Mouse (Mus musculus): ENCODE measurements around the gene Tlx3. TPM values are rescaled to one million over a fixed set of nuclear protein-coding genes. Genes with fewer than 3 reads are reported as not detected.
A peak's percentile ranks its signal among the peaks of the same experiment; 100 is the strongest.

Gene Tlx3
- 0.28 TPM in 1 of 2 replicates, not detected in the other for polyA plus RNA-seq (2016; fragmentation: Nextera tagmentation; extraction: Ambion mirVana)

DNA sequence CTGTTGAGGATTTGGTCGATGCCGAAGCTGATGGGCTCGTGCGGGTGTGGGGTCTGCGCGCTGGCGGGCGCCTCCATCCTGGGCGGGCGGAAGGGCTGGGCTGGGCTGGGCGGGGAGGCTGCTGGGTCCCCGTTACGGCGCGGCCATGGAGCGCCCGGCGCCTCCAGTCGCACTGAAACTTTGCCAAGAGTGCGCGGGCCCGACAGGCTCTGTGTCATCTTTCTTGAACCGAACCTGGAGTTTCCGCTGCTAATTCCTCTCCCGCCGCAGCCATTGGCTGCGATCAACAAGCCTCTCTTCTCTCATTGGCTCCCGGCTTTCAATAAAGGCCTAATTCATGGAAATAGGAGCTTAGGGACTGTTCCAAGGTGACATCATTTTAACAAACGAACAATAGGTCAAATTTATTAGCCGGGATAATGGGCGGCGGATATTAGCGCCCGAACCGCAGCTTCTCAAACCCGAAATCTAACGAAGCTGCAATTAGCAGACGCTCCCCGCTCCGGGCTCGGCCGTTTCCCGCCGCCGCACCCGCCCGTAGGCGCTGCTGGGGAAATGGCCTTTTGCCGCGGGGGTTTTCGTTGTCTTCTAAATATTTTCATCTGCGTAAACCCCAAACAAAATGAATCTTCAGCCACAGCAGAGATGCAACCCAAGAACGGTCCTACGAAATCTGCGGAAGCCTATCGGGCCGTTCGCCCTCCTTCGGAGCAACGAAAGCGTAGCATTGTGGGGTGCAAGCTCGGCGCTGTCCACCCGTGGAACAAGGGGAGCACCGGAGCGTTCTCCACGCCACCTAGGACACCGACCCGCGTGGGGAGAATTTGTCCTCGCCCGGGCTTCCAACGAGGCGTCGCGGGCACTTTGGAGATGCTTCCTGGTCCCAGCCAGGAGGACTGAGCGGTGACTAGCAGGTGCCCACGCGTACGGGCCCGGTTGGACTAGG is at the start of gene Tlx3:
Tlx3 (minus strand) TSS at position 207 of the 946 bp plus-strand sequence.
- under 1% methylated on average over 81 of the region's 81 CpGs for WGBS
- peaks cover 100% of the 10 kb centered on the region for H3K27me3 ChIP-seq (ENCODE audit: insufficient read depth, poor library complexity, severe bottlenecking)
- H3K4me3 ChIP-seq, result peak within 1 kb of the TSS; percentile 50
- no peaks in the 10 kb centered on the region for H3K36me3 ChIP-seq
- peaks cover 25% of the 10 kb centered on the region for H3K4me1 ChIP-seq
- H3K9me3 ChIP-seq, result no peaks in the 10 kb centered on the region
- H3K27ac ChIP-seq, result no peak within 1 kb of the TSS
- DNase-seq (ENCODE audit: low spot score), result no peak

DNA sequence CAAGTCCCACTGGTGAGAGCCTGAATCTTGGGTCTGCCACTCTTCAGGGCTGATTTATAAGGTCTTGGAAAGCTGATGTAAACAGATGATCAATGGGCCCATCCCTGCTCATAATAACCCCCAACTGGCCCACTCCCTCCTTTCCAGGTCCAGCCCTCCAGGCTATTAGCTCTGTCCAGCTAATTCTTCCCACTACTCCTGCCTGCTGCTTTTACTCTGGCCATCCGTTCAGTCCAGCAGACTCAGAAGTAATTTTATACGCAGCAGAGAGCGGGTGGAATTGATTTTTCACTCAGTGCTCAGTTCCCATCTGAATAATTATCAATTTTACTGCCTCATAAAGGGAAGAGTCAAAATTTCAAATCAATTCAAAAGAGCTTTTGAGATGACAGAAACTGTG is 36.9 kb upstream of the Tlx3 start:
- Histone ChIP-seq H3K4me1 (no peaks in the 10 kb centered on the region), H3K36me3 (no peaks in the 10 kb centered on the region), H3K27me3 (ENCODE audit: insufficient read depth, poor library complexity, severe bottlenecking) (no peaks in the 10 kb centered on the region), H3K4me3 (no peak overlapping the region), H3K9me3 (no peaks in the 10 kb centered on the region), H3K27ac (no peak overlapping the region)
- WGBS, result 79% methylated on average over 3 of the region's 3 CpGs
- DNase-seq (ENCODE audit: low spot score), result no peak

DNA sequence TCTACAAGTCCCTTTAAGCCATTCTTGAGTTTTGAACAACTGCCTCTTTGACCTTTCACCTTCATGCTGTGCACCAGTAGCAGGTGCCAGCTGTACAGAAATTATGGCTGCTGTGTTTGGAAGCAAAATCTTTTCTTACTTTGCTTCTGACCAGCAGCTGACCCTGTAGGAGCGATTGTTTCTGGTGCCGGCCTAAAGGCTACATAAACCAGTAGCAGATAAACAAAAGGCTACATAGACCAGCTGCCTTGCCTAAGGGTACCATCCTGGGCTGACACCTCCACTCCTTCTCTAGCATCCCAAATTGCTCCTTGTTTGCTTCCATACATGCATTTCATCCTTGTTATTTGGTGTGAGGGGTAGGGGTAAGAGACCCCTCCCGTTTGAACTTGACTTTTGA is 30.7 kb upstream of the Tlx3 start:
- H3K4me3 ChIP-seq, result no peak overlapping the region
- WGBS, result 76% methylated on average over 3 of the region's 3 CpGs
- peak; percentile 42 for DNase-seq (ENCODE audit: low spot score)
- no peaks in the 10 kb centered on the region for H3K27me3 ChIP-seq (ENCODE audit: insufficient read depth, poor library complexity, severe bottlenecking)
- no peaks in the 10 kb centered on the region for H3K9me3 ChIP-seq
- no peaks in the 10 kb centered on the region for H3K4me1 ChIP-seq
- H3K27ac ChIP-seq, result no peak overlapping the region
- H3K36me3 ChIP-seq, result no peaks in the 10 kb centered on the region

DNA sequence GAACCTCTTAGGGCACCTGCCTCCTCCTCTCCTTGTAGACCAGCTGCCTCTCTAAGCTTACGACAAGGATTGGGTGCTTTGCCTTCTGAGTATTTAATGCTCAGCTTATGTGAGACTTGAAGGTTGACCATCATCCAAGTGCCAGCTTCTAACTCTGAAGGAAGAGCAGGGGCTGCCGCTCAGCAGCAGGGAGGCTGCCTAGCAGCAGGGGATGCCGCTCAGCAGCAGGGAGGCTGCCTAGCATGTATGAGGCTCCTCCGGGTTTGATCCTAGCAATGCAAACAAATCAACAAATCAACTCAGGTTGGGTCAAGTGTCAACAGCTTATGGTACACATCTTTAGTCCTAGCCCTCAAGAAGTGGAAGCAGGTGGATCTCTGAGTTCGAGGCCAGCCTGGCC is 28.7 kb upstream of the Tlx3 start:
- Histone ChIP-seq H3K27ac (no peak overlapping the region), H3K9me3 (no peaks in the 10 kb centered on the region), H3K4me1 (no peaks in the 10 kb centered on the region), H3K4me3 (no peak overlapping the region), H3K27me3 (ENCODE audit: insufficient read depth, poor library complexity, severe bottlenecking) (no peaks in the 10 kb centered on the region), H3K36me3 (no peaks in the 10 kb centered on the region)
- 66% methylated on average over 5 of the region's 5 CpGs for WGBS
- peak; percentile 69 for DNase-seq (ENCODE audit: low spot score)

DNA sequence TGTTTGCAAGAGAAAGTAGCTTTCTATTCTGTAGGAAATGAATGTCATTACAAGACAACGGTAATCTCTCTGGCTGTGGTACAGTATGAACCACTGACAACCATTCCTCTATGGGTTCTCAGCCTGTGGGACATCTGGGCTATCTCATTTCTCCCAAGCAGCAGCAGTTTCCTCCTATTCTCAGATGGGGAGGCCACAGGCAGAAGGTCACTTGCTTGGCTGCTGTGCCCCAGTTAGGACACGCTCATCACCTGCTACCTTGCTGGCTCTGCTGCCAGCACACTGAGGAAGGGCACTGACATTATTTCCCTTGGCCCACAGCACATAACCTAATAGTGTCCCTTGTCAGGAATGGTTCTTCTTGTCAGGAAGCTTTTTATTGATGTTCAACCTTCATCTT is 24.8 kb upstream of the Tlx3 start:
- no peaks in the 10 kb centered on the region for H3K9me3 ChIP-seq
- H3K4me3 ChIP-seq, result no peak overlapping the region
- H3K27ac ChIP-seq, result no peak overlapping the region
- DNase-seq (ENCODE audit: low spot score), result peak; percentile 67
- H3K36me3 ChIP-seq, result no peaks in the 10 kb centered on the region
- no peaks in the 10 kb centered on the region for H3K27me3 ChIP-seq (ENCODE audit: insufficient read depth, poor library complexity, severe bottlenecking)
- 86% methylated on average over 2 of the region's 2 CpGs for WGBS
- H3K4me1 ChIP-seq, result 0 out of 2 replicates have a peak, but pooled peaks cover 8% of the 10 kb centered on the region

DNA sequence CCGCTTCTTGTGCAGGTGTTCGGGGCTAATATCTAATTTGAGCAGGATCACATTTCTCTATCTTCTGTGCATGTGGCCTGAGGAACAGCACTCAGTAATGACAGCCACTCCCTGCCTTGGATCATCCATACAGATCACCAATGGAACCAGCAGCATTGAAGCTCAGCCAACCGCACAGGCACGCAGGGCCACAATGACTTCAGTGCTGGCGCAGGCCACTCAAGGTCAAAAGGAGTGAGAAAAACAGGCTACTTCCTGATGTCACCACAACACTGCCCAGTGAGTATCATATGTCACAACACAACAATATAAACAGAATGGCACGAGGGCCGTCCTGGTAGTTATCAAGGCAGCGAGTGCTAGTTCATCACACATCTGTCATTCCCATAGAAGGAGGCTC is 23.1 kb upstream of the Tlx3 start:
- Histone ChIP-seq H3K27me3 (ENCODE audit: insufficient read depth, poor library complexity, severe bottlenecking) (no peaks in the 10 kb centered on the region), H3K9me3 (no peaks in the 10 kb centered on the region), H3K36me3 (no peaks in the 10 kb centered on the region), H3K4me3 (no peak overlapping the region), H3K27ac (no peak overlapping the region), H3K4me1 (peaks cover 14% of the 10 kb centered on the region)
- 73% methylated on average over 8 of the region's 8 CpGs for WGBS
- peak; percentile 55 for DNase-seq (ENCODE audit: low spot score)

DNA sequence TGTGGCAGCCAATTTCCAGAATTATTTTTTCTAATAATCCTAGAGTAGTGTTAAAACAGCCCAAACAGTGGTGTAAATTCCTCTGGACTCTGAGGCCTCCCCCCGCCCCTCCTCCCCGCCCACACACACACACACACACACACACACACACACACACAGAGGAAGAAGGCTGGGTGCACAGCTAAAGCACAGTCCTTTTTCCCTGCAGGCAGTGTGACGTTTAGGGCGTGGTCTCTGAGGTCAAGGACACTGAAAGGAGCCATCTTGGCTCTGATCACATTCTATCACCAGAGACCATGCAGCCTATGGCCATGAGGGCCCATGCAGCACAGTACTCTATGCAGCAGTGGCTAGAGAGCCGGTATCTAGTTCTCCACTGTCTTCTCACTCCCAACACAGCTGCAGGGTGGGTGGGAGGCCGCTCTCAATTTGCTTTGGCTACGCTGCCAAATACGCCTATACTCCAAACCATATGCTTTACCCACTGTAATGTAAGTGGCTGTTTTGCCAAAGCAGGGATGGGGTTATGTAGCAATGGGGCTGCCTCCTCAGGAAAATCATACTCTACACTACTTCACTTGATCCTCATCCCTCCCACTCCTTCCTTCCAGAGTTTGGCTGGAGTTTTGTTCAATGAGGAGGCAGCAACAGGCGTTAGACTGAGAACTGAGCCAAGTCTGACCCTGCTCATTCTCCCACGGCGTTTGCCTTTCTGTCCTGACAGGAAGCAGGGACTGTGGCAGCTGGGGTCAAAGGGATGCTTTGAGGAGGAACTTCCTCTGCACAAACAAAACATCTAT is 18.4 kb upstream of the Tlx3 start:
- H3K4me3 ChIP-seq, result no peak overlapping the region
- H3K4me1 ChIP-seq, result peaks cover 20% of the 10 kb centered on the region
- H3K27ac ChIP-seq, result no peak overlapping the region; the same call in 1 of the 2 replicates
- no peaks in the 10 kb centered on the region for H3K9me3 ChIP-seq
- DNase-seq (ENCODE audit: low spot score), result no peak
- no peaks in the 10 kb centered on the region for H3K36me3 ChIP-seq
- WGBS, result 67% methylated on average over 11 of the region's 11 CpGs
- no peaks in the 10 kb centered on the region for H3K27me3 ChIP-seq (ENCODE audit: insufficient read depth, poor library complexity, severe bottlenecking)

DNA sequence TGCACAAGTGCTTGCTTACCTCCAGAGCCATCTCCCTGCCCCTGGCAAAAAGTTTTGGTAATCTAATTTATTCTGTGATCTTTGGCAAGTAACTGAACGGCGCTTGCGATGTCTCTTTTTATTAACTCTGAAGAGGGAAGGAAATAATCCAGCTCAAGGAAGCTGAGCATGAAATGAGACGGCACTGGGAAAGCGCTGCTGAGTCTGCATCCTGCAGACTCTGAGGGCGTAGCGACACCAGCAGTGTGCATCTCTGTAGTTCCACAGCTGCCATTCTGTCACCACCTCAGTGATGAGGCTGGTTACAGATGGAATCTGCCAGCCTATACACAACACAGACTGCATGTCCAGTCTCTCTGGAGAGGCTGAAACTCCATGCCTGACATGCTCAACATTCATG is 17.4 kb upstream of the Tlx3 start:
- Histone ChIP-seq H3K27me3 (ENCODE audit: insufficient read depth, poor library complexity, severe bottlenecking) (no peaks in the 10 kb centered on the region), H3K4me1 (peaks cover 20% of the 10 kb centered on the region), H3K27ac (no peak overlapping the region), H3K36me3 (no peaks in the 10 kb centered on the region), H3K4me3 (no peak overlapping the region), H3K9me3 (no peaks in the 10 kb centered on the region)
- WGBS, result 74% methylated on average over 7 of the region's 7 CpGs
- DNase-seq (ENCODE audit: low spot score), result peak; percentile 68

DNA sequence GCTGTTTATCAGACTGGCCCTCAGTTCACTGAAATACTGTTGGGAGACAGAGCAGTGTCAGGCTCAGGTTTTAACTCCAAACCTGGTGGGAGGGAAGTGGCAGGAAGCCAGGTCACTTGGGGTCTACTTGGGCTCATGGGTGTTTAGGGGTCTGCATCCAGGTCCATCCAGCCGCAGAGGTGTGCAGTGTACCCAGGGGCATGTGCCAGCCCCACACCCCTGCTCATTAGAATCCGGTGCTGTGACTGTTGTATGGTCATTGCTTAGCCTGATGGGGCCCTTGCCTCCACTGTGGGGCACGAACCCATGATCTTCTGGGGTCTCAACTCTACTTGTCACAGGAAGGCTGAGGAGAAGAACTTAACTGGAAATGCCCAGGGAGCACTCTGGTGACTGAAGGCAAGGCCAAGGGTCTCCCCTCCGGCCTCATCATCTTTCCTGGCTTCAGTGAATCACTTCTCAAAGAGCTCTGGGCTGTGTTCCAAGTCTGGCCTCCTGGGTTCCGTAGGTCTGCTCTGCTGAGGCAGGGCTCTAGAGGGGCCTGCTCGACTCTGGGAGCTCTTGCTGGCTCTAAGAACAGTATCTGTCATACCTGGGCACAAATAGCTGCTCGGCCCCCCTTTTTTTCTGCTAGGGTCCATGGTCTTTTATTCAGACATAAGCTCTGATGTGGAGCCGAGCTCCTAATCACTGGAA is 14.1 kb upstream of the Tlx3 start:
- 69% methylated on average over 8 of the region's 8 CpGs for WGBS
- Histone ChIP-seq H3K27ac (no peak overlapping the region), H3K27me3 (ENCODE audit: insufficient read depth, poor library complexity, severe bottlenecking) (0 out of 2 replicates have a peak, but pooled peaks cover 3% of the 10 kb centered on the region), H3K4me3 (no peak overlapping the region), H3K9me3 (no peaks in the 10 kb centered on the region), H3K36me3 (no peaks in the 10 kb centered on the region), H3K4me1 (peaks cover 12% of the 10 kb centered on the region)
- peak; percentile 66 for DNase-seq (ENCODE audit: low spot score)

DNA sequence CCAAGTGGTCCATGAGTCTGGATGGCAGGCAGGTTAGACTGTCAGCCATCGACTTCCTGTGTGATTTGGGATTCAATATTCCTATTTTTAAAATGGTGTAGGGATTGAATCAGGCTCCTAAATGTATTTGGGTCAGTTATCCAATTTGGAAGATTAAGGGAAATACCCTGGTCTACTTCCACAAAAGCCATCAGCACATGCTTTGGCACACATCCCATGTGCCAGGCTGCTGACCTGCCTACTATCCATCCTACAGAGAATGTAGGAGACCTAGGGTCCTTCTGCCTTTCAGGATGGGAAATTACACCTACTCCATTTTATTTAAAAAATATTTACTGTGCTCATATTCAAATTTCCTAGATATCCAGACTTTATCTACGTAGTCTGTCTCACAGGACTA is 4.0 kb upstream of the Tlx3 start:
- no peak overlapping the region for H3K27ac ChIP-seq
- WGBS, result 77% methylated on average over 2 of the region's 2 CpGs
- H3K4me3 ChIP-seq, result no peak overlapping the region
- H3K27me3 ChIP-seq (ENCODE audit: insufficient read depth, poor library complexity, severe bottlenecking), result peaks cover 93% of the 10 kb centered on the region
- H3K9me3 ChIP-seq, result no peaks in the 10 kb centered on the region
- peaks cover 8% of the 10 kb centered on the region for H3K4me1 ChIP-seq
- H3K36me3 ChIP-seq, result no peaks in the 10 kb centered on the region
- DNase-seq (ENCODE audit: low spot score), result no peak

DNA sequence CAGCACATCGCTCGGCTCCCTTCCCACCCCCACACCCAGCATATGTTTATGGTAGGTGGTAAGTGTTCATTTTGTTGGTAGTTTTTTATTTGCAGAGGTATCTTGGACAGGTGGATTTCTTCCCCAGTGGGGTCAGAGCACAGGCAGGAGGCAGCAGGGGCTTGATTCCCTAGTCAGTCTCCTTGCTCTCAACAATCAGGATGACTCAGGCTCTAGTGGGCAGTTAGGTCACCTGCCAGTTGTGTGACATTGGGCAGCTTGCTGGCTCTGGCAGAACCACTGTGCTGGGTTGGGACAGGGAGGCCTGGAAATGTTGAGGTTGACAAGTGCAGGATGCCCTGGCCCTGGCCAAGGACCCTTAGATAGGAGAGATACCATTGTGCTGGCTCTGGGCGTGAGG is 1.6 kb upstream of the Tlx3 start:
- peaks cover 96% of the 10 kb centered on the region for H3K27me3 ChIP-seq (ENCODE audit: insufficient read depth, poor library complexity, severe bottlenecking)
- H3K4me3 ChIP-seq, result no peak overlapping the region
- no peak overlapping the region for H3K27ac ChIP-seq
- peaks cover 25% of the 10 kb centered on the region for H3K4me1 ChIP-seq
- WGBS, result 11% methylated on average over 3 of the region's 3 CpGs
- no peaks in the 10 kb centered on the region for H3K9me3 ChIP-seq
- no peak for DNase-seq (ENCODE audit: low spot score)
- H3K36me3 ChIP-seq, result no peaks in the 10 kb centered on the region

DNA sequence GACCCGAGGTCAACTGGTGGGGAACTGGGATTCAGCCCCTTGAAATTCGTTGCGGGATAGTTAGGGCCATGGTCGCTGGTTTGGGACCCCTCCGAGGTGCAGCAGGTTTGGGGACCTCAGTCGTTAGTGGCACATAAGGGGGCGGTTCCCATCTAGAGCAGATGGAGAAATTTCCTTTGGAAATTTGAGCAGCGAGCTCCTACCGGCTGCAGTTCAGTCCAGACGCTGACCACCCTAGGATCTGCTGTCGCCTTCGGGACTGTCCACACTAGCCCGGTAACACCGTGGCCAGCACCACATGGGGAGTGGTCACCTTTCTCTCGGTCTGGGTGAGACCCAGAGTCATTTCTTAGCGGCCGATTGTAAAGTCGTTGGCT is 928 bp upstream of the Tlx3 start:
- Histone ChIP-seq H3K36me3 (no peaks in the 10 kb centered on the region), H3K4me3 (peak overlapping the region; percentile 50; the same call in 1 of the 2 replicates), H3K4me1 (peaks cover 25% of the 10 kb centered on the region), H3K27me3 (ENCODE audit: insufficient read depth, poor library complexity, severe bottlenecking) (peaks cover 96% of the 10 kb centered on the region), H3K27ac (no peak overlapping the region), H3K9me3 (no peaks in the 10 kb centered on the region)
- DNase-seq (ENCODE audit: low spot score), result no peak
- WGBS, result 2% methylated on average over 18 of the region's 18 CpGs

Data from heart, embryonic 10.5 days (tissue).